Mouse (Mus musculus): ENCODE data around the gene Clybl.

The Clybl gene

DNA sequence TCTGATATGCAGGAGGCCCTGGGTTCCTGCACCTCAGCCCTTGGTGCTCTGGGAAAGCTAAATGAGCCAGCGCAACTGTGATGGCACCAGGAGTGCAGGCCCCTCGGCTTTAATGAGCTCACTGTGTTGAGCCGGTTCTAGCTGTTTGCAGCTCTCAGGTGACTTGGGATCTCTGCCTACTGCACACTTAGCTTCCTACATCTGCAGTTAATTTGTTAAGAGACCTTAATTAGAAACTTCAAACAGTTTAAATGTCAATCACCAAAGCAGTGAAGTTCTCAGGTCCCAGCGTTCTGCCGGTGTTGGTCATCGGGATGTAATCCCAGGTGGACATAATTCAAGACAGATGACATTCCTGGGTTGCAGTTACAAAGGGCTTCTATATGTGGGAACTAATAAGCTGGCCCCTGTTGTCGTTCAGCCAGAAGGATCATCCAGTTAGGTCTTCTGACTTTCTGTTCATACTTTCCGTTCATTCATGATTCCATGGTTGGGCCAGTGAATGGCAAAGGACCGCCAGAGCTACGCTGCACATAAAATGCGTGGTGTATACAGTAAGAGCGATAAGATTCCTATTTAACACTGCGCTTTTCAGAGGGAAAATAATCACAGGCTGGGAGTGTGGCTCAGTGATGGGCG is 18.9 kb downstream of the Clybl start:
- no peak for DNase-seq (ENCODE audit: low read depth)

DNA sequence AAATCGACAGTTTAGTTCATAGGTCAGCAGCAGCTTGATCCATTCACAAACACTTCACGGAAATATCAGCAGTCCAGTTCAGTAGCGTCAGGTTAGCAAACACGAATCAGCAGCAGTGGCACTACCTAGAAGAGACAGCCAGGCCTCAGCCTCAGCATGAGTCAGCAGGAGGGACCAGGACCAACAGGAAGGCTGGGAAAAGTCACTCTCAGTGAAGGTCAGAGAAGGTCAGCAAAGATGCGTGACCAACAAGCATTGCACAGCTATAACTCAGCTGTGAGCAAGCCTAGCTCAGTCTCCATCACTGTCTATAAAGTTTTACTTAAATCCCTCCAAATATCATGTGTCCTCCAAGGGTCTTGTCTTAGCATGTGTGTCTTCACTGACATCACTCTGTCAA is 27.7 kb downstream of the Clybl start:
- DNase-seq (ENCODE audit: low read depth): no peak

DNA sequence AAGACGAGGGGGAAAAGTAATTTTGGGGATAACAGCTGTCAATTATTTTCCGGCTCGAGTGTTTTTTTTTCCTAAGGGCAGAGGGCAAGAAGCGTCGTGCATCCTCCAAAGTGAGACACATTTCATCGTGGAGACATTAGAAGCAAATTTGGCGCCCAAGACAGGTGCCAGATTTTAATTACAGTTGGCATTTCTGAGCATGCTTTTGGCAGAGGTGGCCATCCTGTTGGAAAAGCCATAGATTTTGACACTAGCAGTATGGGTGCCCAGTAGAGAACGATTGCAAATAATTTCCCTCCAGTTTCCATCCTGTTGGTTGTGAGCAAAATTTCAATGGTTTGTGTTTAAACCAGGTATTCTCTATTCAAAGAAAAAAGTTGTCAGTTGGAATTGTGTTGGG is 32.1 kb downstream of the Clybl start:
- no peak for DNase-seq (ENCODE audit: low read depth)

DNA sequence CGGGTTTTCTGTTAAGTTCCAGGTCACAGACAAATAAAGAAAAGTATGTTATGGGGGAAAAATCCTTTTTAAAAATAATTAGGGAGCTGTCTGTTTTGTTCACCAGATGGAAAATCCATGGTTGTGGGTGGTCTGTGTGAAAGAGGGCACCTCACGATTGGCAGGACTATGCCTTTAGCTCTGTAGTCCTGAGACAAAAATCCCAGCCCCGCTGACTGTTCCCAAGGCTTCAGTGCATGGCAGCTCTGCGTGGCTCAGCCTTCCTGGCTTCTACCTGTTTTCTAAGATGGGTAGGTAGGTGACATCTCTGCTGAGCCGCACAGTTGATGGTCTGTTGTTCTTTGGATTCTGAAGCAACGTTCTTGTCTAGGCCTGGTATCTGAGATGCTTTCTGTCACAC is 32.6 kb downstream of the Clybl start:
- DNase-seq (ENCODE audit: low read depth): no peak

DNA sequence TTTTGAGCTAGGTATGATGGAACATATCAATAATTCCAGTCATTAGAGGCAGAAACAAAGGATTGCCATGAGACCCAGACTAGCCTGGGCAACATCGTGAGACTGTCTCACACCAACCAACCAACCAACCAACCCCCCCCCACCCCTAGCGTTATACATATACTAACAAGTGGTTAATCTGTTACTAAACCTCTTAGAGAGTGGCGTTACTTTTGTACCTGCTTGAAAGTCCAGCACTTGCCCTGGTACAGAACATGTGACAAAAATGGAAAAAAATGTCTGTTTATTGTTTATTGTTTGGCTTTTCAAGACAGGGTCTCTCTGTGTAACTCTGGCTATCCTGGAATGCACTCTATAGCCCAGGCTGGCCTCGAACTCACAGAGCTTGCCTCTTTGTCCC is 35.7 kb downstream of the Clybl start:
- DNase-seq (ENCODE audit: low read depth): no peak

DNA sequence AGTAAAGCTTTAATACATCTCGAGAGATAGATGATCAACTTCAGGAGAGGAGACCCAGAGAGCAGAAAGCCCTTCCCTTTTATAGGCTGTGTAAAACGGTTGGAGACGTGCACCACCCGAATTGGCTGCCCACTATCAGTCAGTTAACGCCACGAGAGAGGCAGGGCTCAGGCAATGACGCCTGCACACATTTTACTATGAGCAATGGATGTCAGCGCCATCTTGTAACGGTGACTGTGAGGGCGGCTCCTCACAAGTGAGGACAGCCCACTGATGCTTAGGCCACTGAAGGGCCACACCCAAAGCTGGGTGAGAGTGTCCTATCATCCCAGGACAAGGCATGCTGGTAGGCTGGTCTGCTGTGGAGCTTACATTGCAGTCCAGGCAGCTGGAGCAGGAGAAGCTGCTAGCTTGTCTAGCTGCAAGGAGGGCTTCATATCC is 41.5 kb downstream of the Clybl start:
- no peak for DNase-seq (ENCODE audit: low read depth)

DNA sequence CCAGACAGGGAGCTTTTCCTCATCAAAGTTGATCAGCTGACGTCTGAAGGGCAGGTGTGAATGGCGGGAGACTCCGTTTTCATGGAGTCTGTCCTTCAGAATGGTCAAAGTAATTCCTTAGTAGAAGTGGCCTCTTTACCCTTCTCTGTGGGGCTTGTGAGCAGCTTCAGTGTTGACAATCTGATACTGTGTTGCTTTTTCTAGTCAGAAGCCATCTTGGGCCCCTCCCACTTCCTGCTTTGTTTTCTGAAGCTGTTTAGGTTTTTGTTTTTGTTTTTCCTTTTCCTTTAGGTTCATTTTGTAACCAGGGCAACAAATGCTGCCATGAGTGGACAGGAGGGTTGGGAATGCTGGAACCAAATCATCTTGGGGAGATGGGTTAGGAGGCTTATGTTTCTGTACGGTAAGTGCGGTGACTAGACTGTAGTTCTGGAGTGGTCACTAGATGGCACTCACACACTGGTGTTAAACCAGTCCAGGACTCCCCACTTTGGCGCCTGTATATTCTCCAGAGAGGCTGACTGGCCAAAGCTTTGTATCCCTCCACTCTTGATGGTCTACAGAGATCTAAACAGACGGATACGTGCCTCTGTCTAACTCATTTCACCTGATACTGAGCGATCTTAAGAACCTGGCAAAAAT is 42.1 kb downstream of the Clybl start:
- DNase-seq (ENCODE audit: low read depth): peak; percentile 63

DNA sequence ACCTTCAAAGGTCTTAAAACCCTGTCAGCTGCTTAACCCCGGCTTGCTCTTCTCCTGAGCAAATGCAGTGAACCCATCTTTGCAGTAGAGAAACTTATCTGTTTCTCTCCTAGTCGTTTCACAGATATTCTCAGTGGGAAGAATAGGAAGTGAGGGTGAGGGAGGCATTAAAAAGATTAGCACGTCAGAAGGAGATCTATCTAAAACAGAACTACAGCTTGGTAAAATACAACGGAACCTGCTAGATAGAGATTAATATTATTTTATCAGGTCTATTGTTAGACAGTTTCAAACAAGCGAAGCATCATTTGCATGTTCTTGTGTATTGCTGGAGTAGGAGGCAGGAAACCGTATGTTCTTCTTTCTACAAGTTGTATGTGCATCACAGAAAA is 42.6 kb downstream of the Clybl start:
- no peak for DNase-seq (ENCODE audit: low read depth)

DNA sequence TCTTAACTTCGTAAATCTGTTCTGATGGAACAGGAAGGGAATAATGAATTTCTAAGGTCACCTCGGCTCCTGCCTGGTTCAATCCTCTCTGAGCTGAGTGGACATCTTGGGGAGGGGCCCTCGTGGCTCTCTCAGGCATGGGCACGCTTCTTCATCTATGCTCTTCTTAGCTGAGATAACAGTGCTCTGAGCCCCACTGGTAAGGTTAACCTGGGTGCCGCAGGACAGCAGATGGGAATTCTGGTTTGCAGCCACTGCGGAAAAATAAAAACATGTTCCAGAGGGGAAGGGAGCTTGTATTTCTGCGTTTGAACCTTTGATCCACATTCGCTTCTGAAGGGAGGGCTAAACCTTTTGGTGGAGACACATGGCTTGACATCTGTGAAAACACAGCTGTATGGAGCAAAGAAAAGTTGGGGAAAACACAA is 43.0 kb downstream of the Clybl start:
- no peak for DNase-seq (ENCODE audit: low read depth)

DNA sequence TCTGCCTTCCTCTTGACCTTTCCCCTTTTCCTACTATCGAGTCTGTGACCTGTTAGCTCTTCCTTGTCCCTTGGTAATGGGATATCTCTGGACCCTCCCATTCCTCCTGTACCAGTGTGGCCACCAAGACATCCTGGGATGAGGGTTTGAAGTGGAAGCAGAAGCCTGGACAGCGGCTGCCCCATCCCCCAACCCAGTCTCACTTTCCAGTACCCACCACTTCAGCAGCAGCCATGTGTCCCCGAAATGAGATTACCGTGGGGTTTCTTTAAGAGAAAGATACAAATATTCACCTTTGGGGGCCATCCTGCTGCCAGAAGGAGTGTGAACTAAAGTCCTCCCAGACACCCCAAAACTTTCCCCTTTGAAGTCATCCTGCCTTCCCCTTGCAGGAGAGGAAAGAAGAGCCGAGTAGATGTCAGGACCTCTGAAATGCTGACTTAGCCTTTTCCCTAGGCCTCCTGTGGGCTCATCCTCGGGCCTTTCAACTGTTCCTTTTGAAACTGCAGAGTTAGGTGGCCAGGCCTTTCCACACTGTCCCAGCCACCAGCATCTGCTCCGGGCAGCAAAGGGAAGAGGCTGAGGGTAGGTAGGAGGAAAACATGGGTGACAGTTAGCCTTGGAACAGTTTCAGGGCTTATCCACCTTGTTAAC is 44.1 kb downstream of the Clybl start:
- no peak for DNase-seq (ENCODE audit: low read depth)

DNA sequence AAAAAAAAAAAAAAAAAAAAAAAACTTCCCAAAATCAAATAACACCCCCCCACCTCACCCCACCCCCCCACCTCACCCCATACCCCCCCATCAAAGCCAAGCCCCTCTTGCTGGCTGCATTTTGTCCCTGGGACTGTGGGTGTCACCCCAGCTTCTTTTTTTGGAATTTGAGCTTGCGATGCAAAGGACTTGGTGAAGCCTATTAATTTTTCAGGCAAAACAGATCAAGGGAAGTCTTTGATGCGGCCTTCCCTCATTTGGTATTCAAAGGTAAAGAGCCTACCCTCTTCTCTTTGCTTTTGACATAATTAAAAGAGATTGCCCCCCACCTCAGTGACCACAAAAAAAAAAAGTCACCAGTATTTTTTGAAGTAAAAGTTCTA is 44.6 kb downstream of the Clybl start:
- no peak for DNase-seq (ENCODE audit: low read depth)

DNA sequence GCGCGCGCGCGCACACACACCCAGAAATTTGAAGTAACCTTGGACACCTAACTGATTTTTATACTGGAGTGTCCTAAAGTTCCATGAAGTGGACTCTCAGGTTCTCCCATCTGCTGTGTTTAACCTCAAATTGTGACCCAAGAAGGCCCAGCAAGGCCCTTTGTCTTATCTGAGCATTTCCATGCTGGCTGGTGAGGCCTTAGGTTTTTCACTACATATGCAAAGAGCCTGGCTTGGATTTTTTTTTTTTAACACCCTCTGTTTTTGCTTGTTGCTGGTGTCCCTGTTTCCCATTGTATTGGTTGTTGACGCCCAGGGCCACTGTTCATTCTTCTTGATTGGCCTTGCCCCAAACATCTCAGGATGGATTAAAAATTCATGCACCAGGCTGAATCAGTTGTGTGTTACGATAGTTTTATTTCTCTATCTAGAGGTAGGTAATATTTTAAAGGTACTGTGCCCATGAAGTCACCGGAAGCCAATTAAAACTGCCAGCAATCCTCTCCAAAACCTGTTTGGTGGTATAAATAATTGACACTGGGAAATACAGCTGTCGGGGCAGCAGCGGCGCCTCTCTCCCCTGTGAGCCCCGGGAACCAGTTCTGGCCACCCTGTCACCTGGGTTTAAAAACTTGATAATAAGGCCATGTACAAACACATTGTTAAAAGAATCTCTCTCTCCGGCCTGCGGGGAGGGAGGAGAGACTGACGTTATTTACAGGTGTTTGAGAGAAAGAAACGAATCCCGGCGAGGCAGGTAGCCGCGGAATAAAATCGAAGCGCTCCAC is 45.4 kb downstream of the Clybl start:
- no peak for DNase-seq (ENCODE audit: low read depth)

DNA sequence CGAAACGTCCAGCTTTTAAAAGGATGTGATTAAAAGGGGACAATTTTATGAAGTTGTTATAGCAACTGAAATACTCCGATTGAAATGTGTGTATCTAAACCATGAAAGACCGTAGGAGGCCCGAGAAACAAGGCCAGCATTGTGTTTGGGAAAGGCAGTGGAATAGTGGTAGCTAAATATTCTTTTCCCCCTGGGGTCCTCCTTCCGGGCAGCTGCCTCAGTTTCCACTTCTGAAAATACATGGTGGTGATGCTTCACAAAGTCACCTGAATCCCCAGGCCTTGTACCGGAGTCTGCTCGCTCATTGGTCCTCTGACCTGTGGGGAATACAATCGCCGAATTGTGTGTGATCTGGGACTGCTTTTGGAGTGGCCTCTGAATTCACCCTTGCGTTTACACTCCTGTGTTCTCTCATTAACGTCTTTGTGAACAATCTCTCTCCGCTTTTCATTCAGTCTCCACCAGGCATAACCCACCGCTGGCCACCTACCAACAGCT is 46.0 kb downstream of the Clybl start:
- no peak for DNase-seq (ENCODE audit: low read depth)

DNA sequence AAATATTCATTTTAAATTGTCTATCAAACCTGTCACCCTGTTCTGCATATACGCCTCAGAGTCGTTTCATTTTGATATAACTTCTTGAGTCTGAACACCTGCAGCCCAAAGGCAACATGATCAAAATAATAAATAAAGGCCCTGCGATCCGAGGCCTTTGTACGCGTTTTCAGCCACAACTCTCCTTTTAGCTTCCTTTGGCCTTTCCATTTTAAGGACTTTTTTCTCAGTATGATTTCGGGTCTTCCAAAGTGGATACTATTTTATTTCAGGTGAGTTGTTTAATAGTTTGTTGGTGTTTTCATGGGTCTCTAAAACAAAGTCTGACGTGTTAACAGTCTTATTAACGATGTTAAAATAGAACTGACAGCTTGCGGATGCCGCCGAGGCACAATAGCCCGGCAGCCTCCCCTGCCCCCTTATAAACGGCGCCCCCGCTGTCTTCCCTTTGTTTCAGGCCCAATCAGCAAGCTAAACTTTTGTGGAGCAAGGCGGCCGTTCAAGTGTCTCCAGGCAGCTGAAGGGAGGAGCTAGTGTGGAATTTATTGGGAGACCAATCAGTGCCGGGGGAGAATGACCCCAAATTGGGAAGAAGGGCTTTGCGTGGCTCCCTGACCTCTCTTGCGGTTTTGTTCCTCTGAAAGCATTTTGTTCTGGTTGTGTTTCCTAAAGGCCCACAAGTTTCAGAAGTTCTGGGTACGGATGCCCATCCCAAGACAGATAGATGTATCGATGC is 47.5 kb downstream of the Clybl start:
- DNase-seq (ENCODE audit: low read depth): no peak

DNA sequence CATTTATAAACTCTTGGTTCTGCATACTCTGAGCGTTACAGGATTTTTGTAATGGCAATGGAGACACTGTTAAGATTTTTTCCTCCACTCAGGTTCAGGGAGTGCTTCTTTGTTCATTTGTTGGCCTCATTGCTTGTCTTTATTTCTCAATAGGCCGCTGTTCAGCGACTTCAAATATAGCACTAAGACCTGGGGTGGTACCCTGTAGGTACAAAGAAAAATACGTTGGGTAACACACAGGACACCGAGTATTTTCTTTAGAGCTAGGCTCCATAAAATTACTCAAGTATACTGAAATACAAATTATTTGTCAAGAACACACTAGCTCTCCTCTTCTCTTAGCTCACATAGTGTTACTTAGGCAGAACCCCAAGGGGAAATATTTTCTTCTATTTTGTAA is 48.5 kb downstream of the Clybl start:
- DNase-seq (ENCODE audit: low read depth): no peak

DNA sequence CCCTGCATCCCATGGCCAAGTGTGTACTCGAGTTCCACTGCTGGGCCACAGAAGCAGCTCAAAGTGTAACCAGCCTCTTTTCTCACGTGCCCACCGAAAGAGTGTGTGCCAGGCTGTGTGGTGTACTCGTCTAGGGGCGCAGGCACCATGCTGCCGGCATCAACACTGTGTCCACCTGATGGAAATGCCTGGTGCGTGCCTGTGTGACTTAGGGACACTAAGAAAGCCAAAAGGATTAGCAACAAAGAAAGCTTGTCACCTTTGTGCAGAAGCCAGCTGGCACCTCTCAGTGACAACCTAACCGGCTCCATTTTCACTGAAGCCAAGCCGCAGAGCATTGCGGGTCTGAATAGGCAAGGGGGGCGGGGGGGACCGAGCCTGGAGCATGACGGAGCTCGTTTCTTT is 49.1 kb downstream of the Clybl start:
- no peak for DNase-seq (ENCODE audit: low read depth)

DNA sequence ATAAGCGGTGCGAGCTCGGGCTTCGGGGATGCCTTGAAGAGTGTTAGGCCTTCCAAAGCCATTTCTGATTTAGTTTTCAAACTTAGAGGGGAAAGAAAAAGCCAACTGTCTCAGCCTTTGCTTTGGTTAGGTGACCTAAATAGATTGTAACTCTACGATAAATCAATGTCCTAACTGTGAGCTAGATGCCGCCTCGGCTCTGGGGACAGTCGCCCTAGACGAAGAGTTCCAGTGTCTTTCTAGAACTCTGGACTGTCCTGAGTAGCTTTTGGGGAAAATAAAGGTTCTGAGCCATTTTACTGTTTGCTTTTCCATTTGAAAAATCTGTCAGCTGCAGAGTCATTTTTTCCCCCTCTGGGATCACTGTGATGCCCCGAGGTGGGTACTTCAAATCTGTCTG is 49.6 kb downstream of the Clybl start:
- no peak for DNase-seq (ENCODE audit: low read depth)

DNA sequence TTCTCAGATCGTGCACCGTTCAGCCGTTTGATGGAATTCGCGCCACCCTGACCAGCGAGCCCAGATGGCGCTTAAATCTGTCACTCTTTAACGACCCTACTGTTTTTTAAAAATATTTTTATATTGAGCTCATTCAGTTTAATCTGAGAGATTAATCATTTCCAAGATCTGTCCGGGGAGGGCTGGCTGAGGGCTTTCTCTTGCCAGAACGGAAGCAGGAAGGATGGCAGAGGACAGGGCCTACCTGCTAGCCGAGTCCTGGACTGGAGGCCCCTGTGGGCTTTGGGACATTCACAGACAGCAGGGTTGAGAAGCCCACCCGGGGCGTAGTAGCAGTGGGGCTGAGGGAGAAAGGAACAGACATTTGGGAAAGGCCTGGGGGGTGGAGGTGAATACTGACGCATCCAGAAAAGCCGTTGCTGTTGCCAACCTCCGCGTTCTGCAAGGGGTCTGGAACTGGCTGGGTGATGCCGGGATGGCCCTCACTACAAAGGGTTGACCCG is 51.8 kb downstream of the Clybl start:
- no peak for DNase-seq (ENCODE audit: low read depth)

DNA sequence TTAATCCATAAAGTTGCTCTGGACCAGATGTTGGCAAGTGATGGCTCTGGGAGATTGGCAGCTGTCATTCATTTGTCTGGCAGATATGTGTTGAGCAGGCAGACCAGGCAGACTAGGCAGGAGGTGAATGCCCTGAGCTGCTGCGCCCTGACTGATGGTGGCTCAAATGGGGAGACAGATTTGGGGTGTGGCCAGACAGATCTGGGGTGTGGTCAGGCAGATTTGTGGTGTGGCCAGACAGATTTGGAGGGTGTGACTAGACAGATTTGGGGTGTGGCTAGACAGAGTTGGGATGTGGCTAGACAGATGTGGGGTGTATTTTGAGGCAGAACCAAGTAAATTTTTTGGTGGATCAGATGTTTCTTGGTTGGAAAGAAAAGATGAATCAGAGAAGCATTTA is 62.4 kb downstream of the Clybl start:
- DNase-seq (ENCODE audit: low read depth): no peak

DNA sequence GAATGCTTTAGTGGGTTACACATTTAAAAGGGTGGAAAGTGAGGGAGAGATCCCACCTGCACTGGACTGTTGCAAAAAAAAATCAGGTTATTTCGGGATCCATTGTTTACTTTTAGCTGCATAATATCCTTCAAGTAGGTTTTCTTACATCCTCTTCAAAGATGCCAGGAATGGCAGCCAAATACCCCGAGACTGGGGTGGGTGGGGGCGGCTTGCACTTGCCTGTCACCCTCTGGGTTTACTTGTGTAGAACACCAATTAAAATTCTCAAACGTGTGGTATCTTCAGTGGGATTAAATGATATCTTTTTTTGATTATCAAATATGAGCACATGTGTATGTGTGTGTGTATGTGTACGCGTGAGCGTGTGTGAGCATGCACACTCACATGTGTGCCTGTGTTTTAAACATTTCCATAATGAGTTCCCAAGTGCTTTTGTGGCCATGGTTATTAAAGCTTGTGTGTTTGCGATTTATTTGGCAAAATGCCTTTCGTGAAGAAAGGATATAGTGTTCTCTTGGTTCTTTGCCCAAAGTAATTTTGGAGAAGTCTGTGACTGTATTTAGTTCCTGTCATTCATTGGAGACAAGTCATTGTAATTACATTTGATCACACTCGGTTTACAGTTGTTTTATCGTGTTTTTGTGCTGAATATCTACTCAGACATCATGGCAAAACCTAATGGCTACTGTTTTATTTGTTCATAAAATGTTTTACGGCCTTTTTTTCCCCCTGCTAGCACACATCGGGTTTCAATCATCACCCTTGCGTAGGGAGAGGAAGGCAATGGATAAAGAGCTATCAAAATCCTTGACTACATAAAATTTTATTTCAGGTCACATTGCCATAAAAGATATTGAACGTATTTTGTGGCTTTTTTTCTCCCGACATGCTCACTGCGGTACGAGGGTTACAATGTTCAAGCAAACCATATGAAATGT is 65.7 kb downstream of the Clybl start:
- DNase-seq (ENCODE audit: low read depth): no peak

DNA sequence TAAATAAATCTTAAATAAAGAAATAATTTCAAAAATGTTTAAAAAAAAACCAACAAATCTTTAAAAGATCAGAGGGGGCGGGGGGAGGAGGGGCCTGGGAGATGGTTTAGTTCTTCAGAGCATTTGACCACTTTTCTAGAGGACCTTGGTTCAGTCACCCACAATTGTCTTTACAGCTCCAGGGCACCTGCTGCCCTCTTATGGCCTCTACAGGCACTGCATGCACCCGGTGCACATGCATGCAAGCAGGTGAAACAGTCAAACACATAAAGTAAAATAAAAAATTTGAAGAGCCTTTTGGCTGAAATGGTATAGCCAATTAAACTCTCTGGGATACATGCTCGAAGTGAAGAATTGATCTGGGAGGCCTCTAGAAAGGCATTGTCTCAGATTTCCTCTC is 67.6 kb downstream of the Clybl start:
- peak; percentile 10 for DNase-seq (ENCODE audit: low read depth)
